Mouse (Mus musculus): ENCODE results near the gene Rps27rt. TPM values are rescaled to one million over a fixed set of nuclear protein-coding genes. Genes with fewer than 3 reads are reported as not detected.
A peak's percentile ranks its signal among the peaks of the same experiment; 100 is the strongest.
"Not testable (repeated sequence)": the region's sequence is repeated elsewhere in the genome, so short reads cannot be mapped to it uniquely, and the experiment has no call there.

The Rps27rt gene
- total RNA-seq (2014; rRNA removed) = 32.8 and 182 TPM in 2 replicates
- polyA plus RNA-seq (2015; fragmentation: Nextera tagmentation; extraction: Ambion mirVana) = 281 and 288 TPM in 2 replicates

- Histone ChIP-seq H3K4me3 (ENCODE audit: low read length) (no peak within 1 kb of the TSS), H3K27ac (no peak within 1 kb of the TSS), H3K9me3 (ENCODE audit: low read length) (no peaks in the 10 kb centered on the region), H3K27me3 (ENCODE audit: insufficient read depth, low read length) (no peaks in the 10 kb centered on the region), H3K9ac (replicated peaks; ENCODE audit: low read length) (no peak within 1 kb of the TSS), H3K36me3 (ENCODE audit: insufficient read depth, low read length) (no peaks in the 10 kb centered on the region), H3K4me1 (ENCODE audit: insufficient read depth, low read length) (no peaks in the 10 kb centered on the region), H3K4me2 (ENCODE audit: low read depth, low read length) (no peak within 1 kb of the TSS)
- DNase-seq (ENCODE audit: low spot score) (no peak), ATAC-seq (no peak)
- TF ChIP-seq CTCF (IDR thresholded peaks at IDR 0.05; ENCODE audit: low read depth) = no peak
- 83% methylated on average over 16 of the region's 16 CpGs for WGBS
These were observed at the start of gene Rps27rt for GRCm38 (mm10) chr9:114982689-114983360. Gene Rps27rt (minus strand): TSS chr9:114982739.

- not testable (repeated sequence) for H3K27ac ChIP-seq; H3K4me3 ChIP-seq (ENCODE audit: low read length); H3K4me1 ChIP-seq (ENCODE audit: insufficient read depth, low read length); H3K4me2 ChIP-seq (ENCODE audit: low read depth, low read length); DNase-seq (ENCODE audit: low spot score); H3K27me3 ChIP-seq (ENCODE audit: insufficient read depth, low read length); ATAC-seq; H3K9me3 ChIP-seq (ENCODE audit: low read length); H3K36me3 ChIP-seq (ENCODE audit: insufficient read depth, low read length); H3K9ac ChIP-seq (replicated peaks; ENCODE audit: low read length)
- WGBS = 96% methylated on average over 1 of the region's 1 CpGs
These were observed 48.5 kb upstream of the Rps27rt start for GRCm38 (mm10) chr9:115031046-115031445.

GRCm38 (mm10) chr9:115030581-115030980, 48.0 kb upstream of the Rps27rt start:
- DNase-seq (ENCODE audit: low spot score) = no peak
- no peaks in the 10 kb centered on the region for H3K36me3 ChIP-seq (ENCODE audit: insufficient read depth, low read length)
- H3K4me1 ChIP-seq (ENCODE audit: insufficient read depth, low read length) = no peaks in the 10 kb centered on the region; the same call in 1 of the 2 replicates
- no peak overlapping the region for H3K27ac ChIP-seq
- H3K4me2 ChIP-seq (ENCODE audit: low read depth, low read length) = no peak overlapping the region
- H3K27me3 ChIP-seq (ENCODE audit: insufficient read depth, low read length) = no peaks in the 10 kb centered on the region
- whole genome bisulfite sequencing = 44% methylated on average over 4 of the region's 4 CpGs
- ATAC-seq = no peak
- no peak overlapping the region for H3K4me3 ChIP-seq (ENCODE audit: low read length)
- no peaks in the 10 kb centered on the region for H3K9me3 ChIP-seq (ENCODE audit: low read length)
- H3K9ac ChIP-seq (replicated peaks; ENCODE audit: low read length) = no peak overlapping the region
- no peak for TF ChIP-seq CTCF (IDR thresholded peaks at IDR 0.05; ENCODE audit: low read depth)

- H3K4me1 ChIP-seq (ENCODE audit: insufficient read depth, low read length) = no peaks in the 10 kb centered on the region; the same call in 1 of the 2 replicates
- DNase-seq (ENCODE audit: low spot score) (peak; percentile 53), ATAC-seq (peak; percentile 74)
- H3K9me3 ChIP-seq (ENCODE audit: low read length) = no peaks in the 10 kb centered on the region
- H3K4me2 ChIP-seq (ENCODE audit: low read depth, low read length) = no peak overlapping the region
- no peak overlapping the region for H3K9ac ChIP-seq (replicated peaks; ENCODE audit: low read length)
- no peaks in the 10 kb centered on the region for H3K27me3 ChIP-seq (ENCODE audit: insufficient read depth, low read length)
- no peaks in the 10 kb centered on the region for H3K36me3 ChIP-seq (ENCODE audit: insufficient read depth, low read length)
- TF ChIP-seq CTCF (IDR thresholded peaks at IDR 0.05; ENCODE audit: low read depth) = no peak
- 11% methylated on average over 3 of the region's 3 CpGs for WGBS
- H3K4me3 ChIP-seq (ENCODE audit: low read length) = no peak overlapping the region
- no peak overlapping the region for H3K27ac ChIP-seq
These were observed 46.8 kb upstream of the Rps27rt start for GRCm38 (mm10) chr9:115029307-115029706.

- Histone ChIP-seq H3K36me3 (ENCODE audit: insufficient read depth, low read length) (no peaks in the 10 kb centered on the region), H3K4me2 (ENCODE audit: low read depth, low read length) (no peak overlapping the region), H3K9ac (replicated peaks; ENCODE audit: low read length) (no peak overlapping the region), H3K27ac (peak overlapping the region; percentile 12), H3K4me3 (ENCODE audit: low read length) (no peak overlapping the region), H3K4me1 (ENCODE audit: insufficient read depth, low read length) (no peaks in the 10 kb centered on the region), H3K9me3 (ENCODE audit: low read length) (no peaks in the 10 kb centered on the region), H3K27me3 (ENCODE audit: insufficient read depth, low read length) (no peaks in the 10 kb centered on the region)
- no peak for TF ChIP-seq CTCF (IDR thresholded peaks at IDR 0.05; ENCODE audit: low read depth)
- DNase-seq (ENCODE audit: low spot score) (peak; percentile 39), ATAC-seq (no peak)
- 71% methylated on average over 10 of the region's 10 CpGs for WGBS
These were observed 41.3 kb upstream of the Rps27rt start for GRCm38 (mm10) chr9:115023708-115024383.

GRCm38 (mm10) chr9:115023137-115023536, 40.6 kb upstream of the Rps27rt start:
- no peaks in the 10 kb centered on the region for H3K27me3 ChIP-seq (ENCODE audit: insufficient read depth, low read length)
- no peak overlapping the region for H3K4me3 ChIP-seq (ENCODE audit: low read length)
- 86% methylated on average over 3 of the region's 3 CpGs for WGBS
- H3K4me1 ChIP-seq (ENCODE audit: insufficient read depth, low read length) = no peaks in the 10 kb centered on the region
- H3K9me3 ChIP-seq (ENCODE audit: low read length) = no peaks in the 10 kb centered on the region
- DNase-seq (ENCODE audit: low spot score) (peak; percentile 30), ATAC-seq (no peak)
- H3K27ac ChIP-seq = 0 out of 2 replicates have a peak overlapping the region, but pooled peaks have one; percentile 12
- H3K36me3 ChIP-seq (ENCODE audit: insufficient read depth, low read length) = no peaks in the 10 kb centered on the region
- H3K4me2 ChIP-seq (ENCODE audit: low read depth, low read length) = no peak overlapping the region
- H3K9ac ChIP-seq (replicated peaks; ENCODE audit: low read length) = no peak overlapping the region
- TF ChIP-seq CTCF (IDR thresholded peaks at IDR 0.05; ENCODE audit: low read depth) = peak; percentile 44

- H3K36me3 ChIP-seq (ENCODE audit: insufficient read depth, low read length) = no peaks in the 10 kb centered on the region
- H3K4me2 ChIP-seq (ENCODE audit: low read depth, low read length) = no peak overlapping the region
- H3K4me1 ChIP-seq (ENCODE audit: insufficient read depth, low read length) = no peaks in the 10 kb centered on the region
- H3K27ac ChIP-seq = no peak overlapping the region
- 82% methylated on average over 2 of the region's 2 CpGs for WGBS
- DNase-seq (ENCODE audit: low spot score) = no peak
- no peak overlapping the region for H3K4me3 ChIP-seq (ENCODE audit: low read length)
- H3K27me3 ChIP-seq (ENCODE audit: insufficient read depth, low read length) = no peaks in the 10 kb centered on the region
- ATAC-seq = no peak
- H3K9me3 ChIP-seq (ENCODE audit: low read length) = no peaks in the 10 kb centered on the region
- H3K9ac ChIP-seq (replicated peaks; ENCODE audit: low read length) = no peak overlapping the region
- no peak for TF ChIP-seq CTCF (IDR thresholded peaks at IDR 0.05; ENCODE audit: low read depth)
These were observed 38.9 kb upstream of the Rps27rt start for GRCm38 (mm10) chr9:115021419-115021818.

All from hindbrain, postnatal 0 days (tissue).